ENCODE assay signal across 8 mouse cellular contexts in genomic region chr2:119476621-119477391, GRCm38 (mm10). TPM values are rescaled to one million over a fixed set of nuclear protein-coding genes. Genes with fewer than 3 reads are reported as not detected.
A peak's percentile ranks its signal among the peaks of the same experiment; 100 is the strongest.
DNase-seq lines count a peak whose midpoint lies in the region; ATAC-seq and TF ChIP-seq lines count a peak whose summit lies in the region.

No protein-coding gene starts in this region.

- H3K27me3 ChIP-seq in G1E (ENCODE audit: insufficient read depth, low read length), result no peaks in the 10 kb centered on the region
- H3K27me3 ChIP-seq in forebrain, embryonic 14.5 days (replicated peaks; ENCODE audit: control insufficient read depth, insufficient read depth, low read length), result no peaks in the 10 kb centered on the region
- H3K27me3 ChIP-seq in liver, embryonic 16.5 days (ENCODE audit: control insufficient read depth, insufficient read depth, low read depth, low read length), result no peaks in the 10 kb centered on the region
- H3K27me3 ChIP-seq in neural tube, embryonic 14.5 days (ENCODE audit: control insufficient read depth, insufficient read depth, low read length), result no peaks in the 10 kb centered on the region

- no peaks in the 10 kb centered on the region for H3K9me3 ChIP-seq in G1E (replicated peaks)
- H3K9me3 ChIP-seq in forebrain, embryonic 14.5 days (replicated peaks; ENCODE audit: control insufficient read depth, low read length), result no peaks in the 10 kb centered on the region
- H3K9me3 ChIP-seq in liver, embryonic 16.5 days (replicated peaks; ENCODE audit: control insufficient read depth, low read length), result no peaks in the 10 kb centered on the region
- H3K9me3 ChIP-seq in neural tube, embryonic 14.5 days (ENCODE audit: control insufficient read depth, low read length), result no peaks in the 10 kb centered on the region

- TF ChIP-seq CTCF in G1E (IDR thresholded peaks at IDR 0.05; ENCODE audit: low read depth, low read length), result no peak

- 1% methylated on average over 43 of the region's 44 CpGs for WGBS in forebrain, embryonic 14.5 days
- whole genome bisulfite sequencing in large intestine, adult 2 months, result under 1% methylated on average over 38 of the region's 44 CpGs
- under 1% methylated on average over 42 of the region's 44 CpGs for WGBS in liver, embryonic 16.5 days (ENCODE audit: insufficient replicate concordance)
- WGBS in neural tube, embryonic 14.5 days, result under 1% methylated on average over 42 of the region's 44 CpGs

- H3K4me2 ChIP-seq in forebrain, embryonic 14.5 days (ENCODE audit: low read length), result peak overlapping the region; percentile 78
- peak overlapping the region; percentile 95 for H3K4me2 ChIP-seq in liver, embryonic 16.5 days (ENCODE audit: low read depth, low read length)
- peak overlapping the region; percentile 78 for H3K4me2 ChIP-seq in neural tube, embryonic 14.5 days (ENCODE audit: low read depth, low read length)

- peaks cover 21% of the 10 kb centered on the region for H3K4me1 ChIP-seq in G1E (ENCODE audit: insufficient read depth, low read depth, low read length)
- H3K4me1 ChIP-seq in forebrain, embryonic 14.5 days (ENCODE audit: control insufficient read depth, insufficient read depth, low read length), result peaks cover 11% of the 10 kb centered on the region; the same call in 1 of the 2 replicates
- H3K4me1 ChIP-seq in liver, embryonic 16.5 days (ENCODE audit: control insufficient read depth, low read depth, low read length), result peaks cover 20% of the 10 kb centered on the region
- peaks cover 12% of the 10 kb centered on the region; the same call in 1 of the 2 replicates for H3K4me1 ChIP-seq in neural tube, embryonic 14.5 days (ENCODE audit: control insufficient read depth, insufficient read depth, low read length)

- peak overlapping the region; percentile 96 for H3K27ac ChIP-seq in forebrain, embryonic 14.5 days (ENCODE audit: low read depth, low read length)
- peak overlapping the region; percentile 100 for H3K27ac ChIP-seq in liver, embryonic 16.5 days (ENCODE audit: low read length)
- H3K27ac ChIP-seq in neural tube, embryonic 14.5 days (ENCODE audit: low read depth, low read length), result peak overlapping the region; percentile 98

- H3K36me3 ChIP-seq in G1E (replicated peaks), result peaks cover 30% of the 10 kb centered on the region
- no peaks in the 10 kb centered on the region for H3K36me3 ChIP-seq in forebrain, embryonic 14.5 days (ENCODE audit: control insufficient read depth, insufficient read depth, low read length)
- no peaks in the 10 kb centered on the region for H3K36me3 ChIP-seq in liver, embryonic 16.5 days (ENCODE audit: control insufficient read depth, insufficient read depth)
- H3K36me3 ChIP-seq in neural tube, embryonic 14.5 days (ENCODE audit: control insufficient read depth, insufficient read depth, low read length), result no peaks in the 10 kb centered on the region

- ATAC-seq in G1E (ENCODE audit: extremely low read depth, insufficient number of reproducible peaks, low FRiP score, poor library complexity, severe bottlenecking), result 0 out of 2 replicates have a peak, but pooled peaks have one; percentile 25
- peak; percentile 72 for ATAC-seq in forebrain, embryonic 14.5 days
- peak; percentile 24 for ATAC-seq in liver, embryonic 16.5 days (ENCODE audit: low read depth)
- peak; percentile 80 for ATAC-seq in neural tube, embryonic 14.5 days (ENCODE audit: low read depth)

- H3K4me3 ChIP-seq in G1E (ENCODE audit: low read depth, low read length), result peak overlapping the region; percentile 93
- H3K4me3 ChIP-seq in forebrain, embryonic 14.5 days (ENCODE audit: low read depth, low read length), result peak overlapping the region; percentile 84
- peak overlapping the region; percentile 90 for H3K4me3 ChIP-seq in liver, embryonic 16.5 days (ENCODE audit: low read depth, low read length)
- peak overlapping the region; percentile 92 for H3K4me3 ChIP-seq in neural tube, embryonic 14.5 days (ENCODE audit: low read depth, low read length)

- intact Hi-C loops in heart, postnatal 14 days (cut with DNase I), result loop anchor here (5.0 kb wide), 2 partner anchors 70 to 115 kb away; partner anchors contain the start of genes Chp1 and Exd1

- DNase-seq in G1E (ENCODE audit: low spot score), result peak; percentile 60
- DNase-seq in cerebellum, adult 11 months, result peak; percentile 60
- DNase-seq in forebrain, embryonic 14.5 days (ENCODE audit: low spot score), result peak; percentile 68
- peak; percentile 62 to 65 for DNase-seq in heart, postnatal 14 days
- peak; percentile 59 for DNase-seq in large intestine, adult 2 months (ENCODE audit: low read depth, low spot score)
- peak; percentile 83 for DNase-seq in testis, postnatal 10 days (ENCODE audit: low spot score)

- H3K9ac ChIP-seq in forebrain, embryonic 14.5 days (ENCODE audit: low read length), result peak overlapping the region; percentile 92
- H3K9ac ChIP-seq in liver, embryonic 16.5 days (ENCODE audit: low read depth, low read length), result peak overlapping the region; percentile 81
- peak overlapping the region; percentile 95 for H3K9ac ChIP-seq in neural tube, embryonic 14.5 days (replicated peaks; ENCODE audit: low read depth, low read length)

RNA-seq across cellular contexts. Expression of gene Ino80, which starts 0.7 kb away (rescaled TPM):
- total RNA-seq in G1E (2014; fragmentation: Nextera tagmentation), result 41.2 and 46.8 TPM in 2 replicates
- total RNA-seq in G1E (2017), result 16.3 and 20.4 TPM in 2 replicates
- 7.0 and 8.0 TPM in 2 replicates for polyA plus RNA-seq in G1E (2012)
- 3.9 and 4.3 TPM in 2 replicates for polyA plus RNA-seq in forebrain, embryonic 14.5 days (2014; fragmentation: Nextera tagmentation; extraction: Ambion mirVana)
- total RNA-seq in heart, postnatal 14 days (2021), result 10 to 100 TPM; 11.8 TPM
- 6.9 and 8.4 TPM in 2 replicates for polyA plus RNA-seq in large intestine, adult 2 months (2012; rRNA removed)
- 1.1 and 1.3 TPM in 2 replicates for polyA plus RNA-seq in liver, embryonic 16.5 days (2015; fragmentation: Nextera tagmentation; extraction: Ambion mirVana)
- 5.0 and 5.9 TPM in 2 replicates for polyA plus RNA-seq in neural tube, embryonic 14.5 days (2014; fragmentation: Nextera tagmentation; extraction: Ambion mirVana)

Comparison
In these comparisons a context has a peak if more than half of its experiments do, and no peak if none do; other contexts are left out.
1. Peak in every context shown above with its lines: DNase-seq, ATAC-seq, H3K4me3 ChIP-seq and H3K27ac ChIP-seq.
2. ATAC-seq: peak in every context shown above with its lines; median percentile 80 in neural tube, embryonic 14.5 days; 72 in forebrain, embryonic 14.5 days; 25 in G1E; 24 in liver, embryonic 16.5 days.